Mouse (Mus musculus) megakaryocyte, embryonic 14.5 days (primary cell): ENCODE results near the gene Sass6.

Experiments used
- FLI1 ChIP-seq: IDR thresholded peaks from 2 replicates; pipeline ENCODE4 v1.6.1; 2012; ENCODE audit warnings: low read length, inconsistent platforms, mixed read lengths
- GATA1 ChIP-seq: IDR thresholded peaks from 3 replicates; pipeline ENCODE4 v1.6.1; 2012; ENCODE audit warnings: mixed read lengths, low read length, inconsistent platforms, borderline replicate concordance

DNA sequence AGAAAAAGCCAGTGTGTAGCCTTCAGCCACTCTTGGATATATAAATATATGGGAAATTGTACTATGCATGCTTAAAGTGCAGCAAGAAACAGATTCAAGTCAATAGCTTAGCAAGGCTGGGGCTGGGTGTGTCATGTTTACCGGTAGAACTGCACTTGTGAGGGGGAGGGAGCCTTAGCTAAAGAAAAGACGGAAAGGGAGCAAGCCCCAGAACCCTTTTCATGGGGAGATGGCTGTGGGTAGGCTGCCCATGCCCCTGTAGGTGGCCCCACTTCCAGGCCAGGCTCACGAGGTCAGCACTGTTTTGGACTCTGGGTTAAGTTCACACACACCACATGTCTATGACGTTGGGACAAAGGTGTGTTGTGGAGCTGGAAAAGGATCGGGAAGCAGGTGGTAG lies 41.0 kb downstream of the Sass6 start:
- TF ChIP-seq GATA1 (no peak), FLI1 (no peak)
